Mouse (Mus musculus): ENCODE results near the gene Cebpg.

The Cebpg gene

DNA sequence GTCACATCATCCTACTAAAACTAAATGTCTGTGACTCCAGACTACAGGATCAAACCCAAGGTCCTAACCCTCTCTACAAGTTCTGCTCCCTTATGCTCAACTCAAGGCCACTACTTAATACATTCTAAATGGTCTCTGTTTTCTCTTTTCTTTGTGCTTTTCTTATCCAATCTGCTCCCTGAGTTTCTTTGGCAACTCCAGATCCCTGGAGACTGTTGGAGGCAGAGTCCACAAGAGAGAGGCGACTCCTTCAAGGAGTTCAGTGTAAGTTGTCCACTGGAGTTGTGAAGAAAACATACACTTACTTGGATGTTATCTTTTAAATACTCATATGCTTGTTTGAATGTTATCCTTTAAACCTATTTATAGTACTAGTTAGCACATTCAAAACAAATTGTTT lies 2.1 kb downstream of the Cebpg start:
- no peak for DNase-seq (ENCODE audit: low spot score)

- no peak for DNase-seq (ENCODE audit: low spot score)
Measured at GRCm38 (mm10) chr7:35053161-35053560, 3.2 kb downstream of the Cebpg start.

- no peak for DNase-seq (ENCODE audit: low spot score)
Measured at GRCm38 (mm10) chr7:35050540-35050939, 5.8 kb downstream of the Cebpg start.

DNA sequence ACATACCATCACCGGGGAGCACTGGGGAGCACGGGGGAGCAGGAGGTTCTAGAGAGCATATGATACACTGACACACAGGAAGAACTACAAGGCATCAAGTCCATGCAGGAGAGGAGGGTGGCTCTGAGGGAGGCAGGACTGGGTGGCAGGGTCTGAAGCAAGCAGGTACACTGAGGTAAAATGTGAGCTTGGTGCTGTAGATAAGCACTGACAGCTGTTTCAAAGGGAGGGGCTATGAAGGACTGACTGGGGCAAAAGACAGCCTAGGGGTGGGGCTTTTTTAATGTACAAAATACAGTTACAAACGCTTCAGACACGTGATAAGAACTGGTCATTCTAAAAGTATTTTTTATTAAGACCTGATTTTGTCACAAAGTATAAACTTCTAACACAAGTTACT lies 10.3 kb downstream of the Cebpg start:
- no peak for DNase-seq (ENCODE audit: low spot score)

DNA sequence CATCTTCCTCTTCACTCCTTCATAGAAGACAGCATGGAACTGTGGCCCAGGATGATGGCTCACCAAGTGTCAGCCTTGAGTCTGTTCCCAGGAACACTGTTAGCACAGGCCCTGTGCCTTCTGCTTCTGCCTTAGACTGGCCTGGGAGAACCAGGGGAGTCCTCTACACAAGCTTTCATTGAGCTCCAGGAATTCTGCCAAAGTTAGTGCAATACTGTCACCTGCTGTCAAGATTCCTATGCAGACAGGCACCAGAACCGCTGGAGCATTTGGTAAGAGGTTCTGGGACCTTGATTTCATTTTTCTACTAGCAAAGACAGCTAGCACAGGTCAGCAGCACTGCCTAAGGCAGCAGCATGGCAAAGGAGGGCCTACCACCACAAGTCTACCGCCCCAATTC lies 11.7 kb downstream of the Cebpg start:
- no peak for DNase-seq (ENCODE audit: low spot score)

- DNase-seq (ENCODE audit: low spot score) = no peak
Measured at GRCm38 (mm10) chr7:35043266-35043817, 13.0 kb downstream of the Cebpg start.

DNA sequence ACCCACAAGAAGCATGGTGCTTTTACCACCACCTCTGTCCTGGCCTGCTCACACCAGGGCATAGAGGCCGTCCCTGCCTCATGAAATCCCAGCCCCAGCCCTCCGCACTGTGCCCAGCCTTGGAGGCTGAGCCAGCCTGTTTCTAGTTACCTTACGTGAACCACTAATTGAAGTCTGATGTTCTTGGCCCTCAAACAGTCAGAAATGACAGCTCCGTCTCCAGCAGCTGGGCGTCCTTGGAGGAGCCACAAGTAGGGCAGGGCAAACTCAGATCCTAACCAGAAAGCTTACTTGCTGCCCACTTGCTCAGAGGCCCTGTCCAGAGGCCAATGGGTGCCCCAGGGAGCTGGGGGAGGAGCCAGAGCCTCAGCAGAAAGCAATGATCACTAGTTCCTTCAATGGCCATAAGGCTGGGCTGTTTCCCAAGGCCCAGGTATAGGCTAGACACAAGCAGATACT lies 13.6 kb downstream of the Cebpg start:
- peak; percentile 74 for DNase-seq (ENCODE audit: low spot score)

DNA sequence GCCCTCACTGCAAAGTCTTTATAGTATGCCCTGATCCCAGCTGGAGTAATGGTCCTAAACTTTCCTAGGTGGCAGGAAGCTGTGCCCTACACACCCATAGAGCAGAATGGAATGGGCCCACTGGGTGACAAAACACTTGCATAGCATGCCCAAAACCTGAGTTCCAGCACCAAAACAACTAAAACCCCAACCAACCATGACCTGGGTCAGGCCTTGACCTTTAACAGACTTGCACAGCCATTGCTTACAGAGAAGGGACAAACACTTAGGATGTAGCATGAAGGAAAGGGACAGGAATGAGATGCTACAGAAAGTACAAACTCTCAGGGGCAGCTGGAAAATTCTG lies 14.2 kb downstream of the Cebpg start:
- DNase-seq (ENCODE audit: low spot score) = no peak

DNA sequence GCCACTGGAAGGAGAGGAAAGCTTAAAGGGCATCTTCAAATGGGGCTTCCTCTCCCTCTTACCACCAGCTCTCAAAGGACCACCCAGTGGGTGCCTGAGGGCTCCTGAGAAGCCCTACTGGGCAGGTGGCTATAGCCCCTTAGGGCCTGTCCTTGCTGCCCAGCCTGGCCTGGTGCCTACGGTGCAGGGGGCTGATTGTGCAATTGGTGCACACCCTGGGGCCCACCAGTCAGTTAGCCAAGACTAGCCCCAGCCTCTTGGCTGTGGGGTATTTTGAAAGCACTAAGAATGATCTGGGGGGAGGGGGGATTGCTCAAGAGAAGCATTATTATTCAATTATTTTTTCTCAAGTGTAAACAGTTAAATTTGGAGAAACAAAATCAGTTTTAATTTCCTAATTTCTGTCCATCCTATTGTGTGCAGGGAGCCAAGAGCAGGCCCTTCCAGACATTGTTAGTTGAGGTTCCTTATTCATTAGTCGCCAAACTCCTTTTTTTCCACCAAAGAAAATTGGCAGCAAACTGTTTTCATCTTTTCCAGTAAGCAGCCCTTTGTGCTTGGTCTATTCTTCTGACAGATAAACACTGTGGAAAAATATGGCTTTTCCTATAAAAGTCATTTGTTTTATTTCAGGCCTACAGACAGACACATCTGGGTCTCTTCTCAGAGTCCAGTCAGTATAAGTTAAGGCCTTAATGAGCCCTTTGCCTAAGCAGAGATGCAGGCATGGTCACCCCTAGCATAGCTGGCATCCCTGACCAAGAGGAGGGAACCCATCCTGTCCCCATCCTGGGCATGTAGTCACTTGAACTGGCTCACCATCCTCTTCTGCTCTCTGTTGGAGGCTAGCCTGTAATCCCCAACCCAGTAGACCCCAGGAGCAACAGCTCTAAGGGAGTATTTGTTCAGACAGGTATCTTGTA lies 14.8 kb downstream of the Cebpg start:
- no peak for DNase-seq (ENCODE audit: low spot score)

- DNase-seq (ENCODE audit: low spot score) = no peak
Measured at GRCm38 (mm10) chr7:35040176-35040972, 16.0 kb downstream of the Cebpg start.

GRCm38 (mm10) chr7:35037408-35037807 lies 19.0 kb downstream of the Cebpg start:
- no peak for DNase-seq (ENCODE audit: low spot score)

- peak; percentile 50 for DNase-seq (ENCODE audit: low spot score)
Measured at GRCm38 (mm10) chr7:35036266-35036731, 20.1 kb downstream of the Cebpg start.

GRCm38 (mm10) chr7:35035565-35035964 lies 20.8 kb downstream of the Cebpg start:
- DNase-seq (ENCODE audit: low spot score) = no peak

DNA sequence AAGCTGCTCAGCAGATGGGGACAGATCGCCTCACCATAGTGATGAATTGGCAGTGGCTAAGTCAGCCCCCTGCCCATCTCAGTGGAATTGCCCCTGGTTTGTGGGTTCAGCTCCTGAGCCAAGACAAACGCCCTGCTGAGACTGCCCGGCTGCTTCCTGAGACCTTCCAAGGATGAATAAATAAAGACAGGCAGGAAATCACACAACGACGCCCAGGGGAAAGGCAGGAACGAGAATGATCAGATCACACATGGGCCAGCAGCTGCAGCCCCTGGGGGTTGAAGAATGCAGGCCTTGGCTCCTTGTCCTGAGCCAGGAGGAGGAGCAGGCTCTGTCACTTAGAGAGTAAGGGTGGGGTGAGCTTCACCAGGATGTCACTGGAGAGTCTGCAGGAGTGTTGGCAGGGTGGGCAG lies 21.2 kb downstream of the Cebpg start:
- no peak for DNase-seq (ENCODE audit: low spot score)

- DNase-seq (ENCODE audit: low spot score) = no peak
Measured at GRCm38 (mm10) chr7:35030567-35030966, 25.8 kb downstream of the Cebpg start.

GRCm38 (mm10) chr7:35029648-35030047 lies 26.7 kb downstream of the Cebpg start:
- no peak for DNase-seq (ENCODE audit: low spot score)

GRCm38 (mm10) chr7:35029228-35029627 lies 27.1 kb downstream of the Cebpg start:
- no peak for DNase-seq (ENCODE audit: low spot score)

GRCm38 (mm10) chr7:35028559-35028958 lies 27.8 kb downstream of the Cebpg start:
- DNase-seq (ENCODE audit: low spot score) = no peak

- no peak for DNase-seq (ENCODE audit: low spot score)
Measured at GRCm38 (mm10) chr7:35027801-35028420, 28.5 kb downstream of the Cebpg start.

- DNase-seq (ENCODE audit: low spot score) = peak; percentile 33
Measured at GRCm38 (mm10) chr7:35026838-35027291, 29.5 kb downstream of the Cebpg start.

- no peak for DNase-seq (ENCODE audit: low spot score)
Measured at GRCm38 (mm10) chr7:35026276-35026630, 30.1 kb downstream of the Cebpg start.

Measured in ovary, adult 18-20 months (tissue).